Mouse (Mus musculus): Measurements from ENCODE around the gene Ovol2. TPM values are rescaled to one million over a fixed set of nuclear protein-coding genes. Genes with fewer than 3 reads are reported as not detected.
A peak's percentile ranks its signal among the peaks of the same experiment; 100 is the strongest.

The Ovol2 gene
- polyA plus RNA-seq, 1 experiment from 2014 or later: 2.1 TPM

GRCm38 (mm10) chr2:144301101-144301500 is 30.8 kb downstream of the Ovol2 start:
- Histone ChIP-seq H3K36me3 (ENCODE audit: control insufficient read depth, insufficient read depth, low read length) (no peaks in the 10 kb centered on the region), H3K9ac (ENCODE audit: low read depth, low read length) (no peak overlapping the region), H3K4me2 (replicated peaks; ENCODE audit: low read depth, low read length) (no peak overlapping the region), H3K27ac (ENCODE audit: low read depth, low read length) (no peak overlapping the region), H3K4me3 (ENCODE audit: low read length) (no peak overlapping the region), H3K9me3 (ENCODE audit: control insufficient read depth, low read length) (no peaks in the 10 kb centered on the region), H3K4me1 (ENCODE audit: control insufficient read depth, insufficient read depth, low read length) (0 out of 2 replicates have a peak, but pooled peaks cover 5% of the 10 kb centered on the region), H3K27me3 (ENCODE audit: control insufficient read depth, insufficient read depth, low read length) (no peaks in the 10 kb centered on the region)
- 95% methylated on average over 11 of the region's 11 CpGs for WGBS
- no peak for ATAC-seq (ENCODE audit: low FRiP score, low TSS enrichment)

GRCm38 (mm10) chr2:144299749-144300669 is 31.9 kb downstream of the Ovol2 start:
- no peaks in the 10 kb centered on the region for H3K9me3 ChIP-seq (ENCODE audit: control insufficient read depth, low read length)
- WGBS: 35% methylated on average over 9 of the region's 9 CpGs
- H3K27me3 ChIP-seq (ENCODE audit: control insufficient read depth, insufficient read depth, low read length): no peaks in the 10 kb centered on the region
- ATAC-seq (ENCODE audit: low FRiP score, low TSS enrichment): no peak
- no peak overlapping the region for H3K4me3 ChIP-seq (ENCODE audit: low read length)
- 0 out of 2 replicates have a peak, but pooled peaks cover 5% of the 10 kb centered on the region for H3K4me1 ChIP-seq (ENCODE audit: control insufficient read depth, insufficient read depth, low read length)
- no peak overlapping the region for H3K9ac ChIP-seq (ENCODE audit: low read depth, low read length)
- H3K36me3 ChIP-seq (ENCODE audit: control insufficient read depth, insufficient read depth, low read length): no peaks in the 10 kb centered on the region
- H3K27ac ChIP-seq (ENCODE audit: low read depth, low read length): no peak overlapping the region
- H3K4me2 ChIP-seq (replicated peaks; ENCODE audit: low read depth, low read length): no peak overlapping the region

- no peak overlapping the region for H3K4me3 ChIP-seq (ENCODE audit: low read length)
- no peaks in the 10 kb centered on the region for H3K36me3 ChIP-seq (ENCODE audit: control insufficient read depth, insufficient read depth, low read length)
- ATAC-seq (ENCODE audit: low FRiP score, low TSS enrichment): no peak
- WGBS: 70% methylated on average over 9 of the region's 9 CpGs
- 0 out of 2 replicates have a peak, but pooled peaks cover 3% of the 10 kb centered on the region for H3K4me1 ChIP-seq (ENCODE audit: control insufficient read depth, insufficient read depth, low read length)
- no peaks in the 10 kb centered on the region for H3K27me3 ChIP-seq (ENCODE audit: control insufficient read depth, insufficient read depth, low read length)
- no peak overlapping the region for H3K4me2 ChIP-seq (replicated peaks; ENCODE audit: low read depth, low read length)
- H3K9me3 ChIP-seq (ENCODE audit: control insufficient read depth, low read length): no peaks in the 10 kb centered on the region
- no peak overlapping the region for H3K9ac ChIP-seq (ENCODE audit: low read depth, low read length)
- no peak overlapping the region for H3K27ac ChIP-seq (ENCODE audit: low read depth, low read length)
Observed at GRCm38 (mm10) chr2:144295145-144295735, 36.7 kb downstream of the Ovol2 start.

- ATAC-seq (ENCODE audit: low FRiP score, low TSS enrichment): no peak
- no peak overlapping the region for H3K4me2 ChIP-seq (replicated peaks; ENCODE audit: low read depth, low read length)
- H3K9ac ChIP-seq (ENCODE audit: low read depth, low read length): no peak overlapping the region
- no peaks in the 10 kb centered on the region for H3K27me3 ChIP-seq (ENCODE audit: control insufficient read depth, insufficient read depth, low read length)
- 78% methylated on average over 11 of the region's 11 CpGs for WGBS
- no peak overlapping the region for H3K27ac ChIP-seq (ENCODE audit: low read depth, low read length)
- H3K9me3 ChIP-seq (ENCODE audit: control insufficient read depth, low read length): no peaks in the 10 kb centered on the region
- H3K4me3 ChIP-seq (ENCODE audit: low read length): no peak overlapping the region
- H3K36me3 ChIP-seq (ENCODE audit: control insufficient read depth, insufficient read depth, low read length): no peaks in the 10 kb centered on the region
- no peaks in the 10 kb centered on the region for H3K4me1 ChIP-seq (ENCODE audit: control insufficient read depth, insufficient read depth, low read length)
Observed at GRCm38 (mm10) chr2:144291600-144292305, 40.2 kb downstream of the Ovol2 start.

GRCm38 (mm10) chr2:144290321-144290720 is 41.6 kb downstream of the Ovol2 start:
- Histone ChIP-seq H3K9me3 (ENCODE audit: control insufficient read depth, low read length) (no peaks in the 10 kb centered on the region), H3K36me3 (ENCODE audit: control insufficient read depth, insufficient read depth, low read length) (no peaks in the 10 kb centered on the region), H3K4me3 (ENCODE audit: low read length) (no peak overlapping the region), H3K4me2 (replicated peaks; ENCODE audit: low read depth, low read length) (no peak overlapping the region), H3K27ac (ENCODE audit: low read depth, low read length) (no peak overlapping the region), H3K4me1 (ENCODE audit: control insufficient read depth, insufficient read depth, low read length) (no peaks in the 10 kb centered on the region), H3K27me3 (ENCODE audit: control insufficient read depth, insufficient read depth, low read length) (no peaks in the 10 kb centered on the region), H3K9ac (ENCODE audit: low read depth, low read length) (no peak overlapping the region)
- WGBS: 66% methylated on average over 7 of the region's 7 CpGs
- ATAC-seq (ENCODE audit: low FRiP score, low TSS enrichment): no peak

- Histone ChIP-seq H3K4me2 (replicated peaks; ENCODE audit: low read depth, low read length) (no peak overlapping the region), H3K4me1 (ENCODE audit: control insufficient read depth, insufficient read depth, low read length) (peaks cover 3% of the 10 kb centered on the region), H3K9me3 (ENCODE audit: control insufficient read depth, low read length) (no peaks in the 10 kb centered on the region), H3K9ac (ENCODE audit: low read depth, low read length) (no peak overlapping the region), H3K27me3 (ENCODE audit: control insufficient read depth, insufficient read depth, low read length) (no peaks in the 10 kb centered on the region), H3K27ac (ENCODE audit: low read depth, low read length) (no peak overlapping the region), H3K4me3 (ENCODE audit: low read length) (no peak overlapping the region), H3K36me3 (ENCODE audit: control insufficient read depth, insufficient read depth, low read length) (peaks cover 25% of the 10 kb centered on the region)
- 55% methylated on average over 3 of the region's 3 CpGs for WGBS
- ATAC-seq (ENCODE audit: low FRiP score, low TSS enrichment): no peak
Observed at GRCm38 (mm10) chr2:144281417-144281816, 50.5 kb downstream of the Ovol2 start.

- no peak overlapping the region for H3K27ac ChIP-seq (ENCODE audit: low read depth, low read length)
- no peak overlapping the region for H3K4me3 ChIP-seq (ENCODE audit: low read length)
- no peaks in the 10 kb centered on the region for H3K9me3 ChIP-seq (ENCODE audit: control insufficient read depth, low read length)
- no peak overlapping the region for H3K4me2 ChIP-seq (replicated peaks; ENCODE audit: low read depth, low read length)
- H3K4me1 ChIP-seq (ENCODE audit: control insufficient read depth, insufficient read depth, low read length): peaks cover 3% of the 10 kb centered on the region
- WGBS: 51% methylated on average over 3 of the region's 3 CpGs
- no peaks in the 10 kb centered on the region for H3K27me3 ChIP-seq (ENCODE audit: control insufficient read depth, insufficient read depth, low read length)
- ATAC-seq (ENCODE audit: low FRiP score, low TSS enrichment): peak; percentile 28
- H3K36me3 ChIP-seq (ENCODE audit: control insufficient read depth, insufficient read depth, low read length): peaks cover 28% of the 10 kb centered on the region
- H3K9ac ChIP-seq (ENCODE audit: low read depth, low read length): no peak overlapping the region
Observed at GRCm38 (mm10) chr2:144280568-144280967, 51.4 kb downstream of the Ovol2 start.

GRCm38 (mm10) chr2:144279742-144280141 is 52.2 kb downstream of the Ovol2 start:
- ATAC-seq (ENCODE audit: low FRiP score, low TSS enrichment): no peak
- Histone ChIP-seq H3K27ac (ENCODE audit: low read depth, low read length) (no peak overlapping the region), H3K4me2 (replicated peaks; ENCODE audit: low read depth, low read length) (no peak overlapping the region), H3K9ac (ENCODE audit: low read depth, low read length) (no peak overlapping the region), H3K27me3 (ENCODE audit: control insufficient read depth, insufficient read depth, low read length) (no peaks in the 10 kb centered on the region), H3K9me3 (ENCODE audit: control insufficient read depth, low read length) (no peaks in the 10 kb centered on the region), H3K4me3 (ENCODE audit: low read length) (no peak overlapping the region), H3K4me1 (ENCODE audit: control insufficient read depth, insufficient read depth, low read length) (peaks cover 5% of the 10 kb centered on the region; the same call in 1 of the 2 replicates), H3K36me3 (ENCODE audit: control insufficient read depth, insufficient read depth, low read length) (peaks cover 28% of the 10 kb centered on the region)
- 78% methylated on average over 5 of the region's 5 CpGs for WGBS

Data from kidney, embryonic 14.5 days (tissue).